Mouse (Mus musculus) adrenal gland (tissue): ENCODE results near the gene Defa31.
"Not testable (repeated sequence)": the region's sequence is repeated elsewhere in the genome, so short reads cannot be mapped to it uniquely, and the experiment has no call there.

Experiments
- intact Hi-C: fragments of 180-260 bp; cut with DNase I; formaldehyde crosslinking; loops from one replicate; pipeline ENCODE4 v1.15.1; 2025
- long read RNA-seq, 2 experiments: library from polyadenylated mRNA; unstranded; transcript quantifications; one replicate each; pipeline ENCODE4 v2.0.0; 2020; ENCODE audit warnings: borderline replicate concordance in 1 of 2; ENCODE audit not compliant: insufficient replicate concordance in 1 of 2

Defa31 gene
- long read RNA-seq, experiment 1: 0 reads
- long read RNA-seq, experiment 2: 0 reads

GRCm38 (mm10) chr8:21191314-21191713 is at the start of gene Defa31:
TSS of gene Defa31 (plus strand) at chr8:21191614.
- intact Hi-C loops: not testable (repeated sequence)

DNA sequence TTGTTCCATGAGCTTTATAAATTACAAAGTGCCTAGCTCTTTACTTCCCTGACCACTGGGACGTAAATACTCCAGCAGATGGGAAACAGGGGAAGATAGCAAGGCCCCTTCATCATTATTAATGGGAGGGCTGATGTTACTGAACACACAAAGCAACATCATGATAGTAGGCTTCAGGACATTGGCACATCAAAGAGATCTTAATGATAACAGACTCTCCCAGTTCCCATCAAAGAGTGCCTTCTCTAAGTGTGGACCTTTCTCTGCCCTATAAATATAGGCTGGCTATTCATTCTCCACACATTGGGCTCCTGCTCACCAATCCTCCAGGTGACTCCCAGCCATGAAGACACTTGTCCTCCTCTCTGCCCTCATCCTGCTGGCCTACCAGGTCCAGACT is 29.4 kb upstream of the Defa31 start, which contains the start of gene Defa22:
Gene Defa22, plus strand, starts transcription at position 301 of the 400 bp plus-strand sequence.
- intact Hi-C loops: not testable (repeated sequence)

GRCm38 (mm10) chr8:21201261-21201660 is 9.8 kb downstream of the Defa31 start, which contains the start of gene Gm15293:
TSS of gene Gm15293 (plus strand) at chr8:21201561.
- intact Hi-C loops: not testable (repeated sequence)
